Mouse (Mus musculus): ENCODE measurements around the gene Wdr25.
"Not testable (repeated sequence)": the region's sequence is repeated elsewhere in the genome, so short reads cannot be mapped to it uniquely, and the experiment has no call there.

Wdr25 gene

GRCm38 (mm10) chr12:108892989-108893714, at the start of gene Wdr25:
Gene Wdr25 (plus strand): TSS chr12:108893631.
- DNase-seq (ENCODE audit: low read depth, low spot score): no peak

GRCm38 (mm10) chr12:108848033-108848432, 45.4 kb upstream of the Wdr25 start:
- DNase-seq (ENCODE audit: low read depth, low spot score): not testable (repeated sequence)

GRCm38 (mm10) chr12:108849488-108850022, 43.9 kb upstream of the Wdr25 start:
- no peak for DNase-seq (ENCODE audit: low read depth, low spot score)

DNA sequence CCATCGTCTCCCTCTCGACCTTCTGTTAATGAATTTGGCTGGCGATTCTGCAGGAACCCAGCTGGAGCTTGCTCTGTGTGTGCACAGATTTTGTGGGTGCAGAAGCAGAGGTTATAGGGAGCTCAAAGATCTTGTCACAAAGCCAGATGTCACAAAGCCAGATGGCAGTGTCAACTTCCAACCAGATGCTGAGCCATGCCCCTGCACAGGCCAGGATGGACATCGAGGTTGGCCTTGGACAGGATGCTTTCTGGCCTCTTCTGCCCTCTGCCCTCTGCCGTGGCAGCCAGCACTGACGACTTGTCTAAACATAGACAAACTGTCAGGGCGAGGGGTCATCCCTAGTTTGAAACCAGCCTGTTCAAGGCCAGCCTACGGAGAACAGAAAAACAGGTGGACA, 43.3 kb upstream of the Wdr25 start:
- no peak for DNase-seq (ENCODE audit: low read depth, low spot score)

DNA sequence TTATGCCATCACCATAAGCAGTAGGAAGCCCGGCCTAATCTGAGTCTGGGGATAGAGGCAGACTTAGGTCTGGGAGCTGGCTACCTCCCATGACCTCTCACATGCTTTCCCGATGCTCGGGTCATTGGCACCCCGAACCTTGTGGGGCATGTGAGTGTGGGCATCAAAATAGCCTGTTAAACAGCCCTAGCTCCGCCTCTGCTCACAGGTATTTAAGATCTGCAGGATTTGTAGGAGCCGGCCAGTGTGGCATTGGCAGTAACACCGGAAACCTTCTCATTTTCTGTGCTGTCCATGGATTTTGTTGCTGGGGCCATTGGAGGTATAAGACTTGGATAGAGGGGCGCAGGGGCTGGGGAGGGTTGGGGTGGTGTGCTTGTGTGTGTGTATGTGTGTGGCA, 42.5 kb upstream of the Wdr25 start:
- DNase-seq (ENCODE audit: low read depth, low spot score): no peak

DNA sequence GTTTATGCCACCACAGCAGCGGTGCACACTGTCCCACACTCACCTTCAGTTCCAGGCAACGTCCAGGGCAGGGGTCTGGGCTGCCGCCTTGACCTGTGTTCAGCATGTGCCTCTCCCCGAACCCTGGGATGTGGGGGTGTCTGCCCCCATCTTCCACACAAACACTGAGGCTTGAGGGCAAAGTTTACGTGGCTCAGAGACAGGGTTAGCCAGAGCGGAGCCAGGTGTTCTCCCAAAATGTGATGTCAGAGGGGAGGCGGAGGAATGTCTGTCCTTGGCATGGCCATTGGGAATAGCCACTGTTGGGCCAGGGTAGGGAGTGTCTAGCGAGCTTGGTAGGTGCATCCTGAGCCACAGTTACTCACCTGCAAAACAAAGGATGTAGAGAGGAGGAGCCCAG, 40.6 kb upstream of the Wdr25 start:
- no peak for DNase-seq (ENCODE audit: low read depth, low spot score)

GRCm38 (mm10) chr12:108855081-108855480, 38.4 kb upstream of the Wdr25 start:
- no peak for DNase-seq (ENCODE audit: low read depth, low spot score)

- no peak for DNase-seq (ENCODE audit: low read depth, low spot score)
Observed at GRCm38 (mm10) chr12:108856186-108856585, 37.2 kb upstream of the Wdr25 start.

- DNase-seq (ENCODE audit: low read depth, low spot score): no peak
Observed at GRCm38 (mm10) chr12:108857109-108857508, 36.3 kb upstream of the Wdr25 start.

DNA sequence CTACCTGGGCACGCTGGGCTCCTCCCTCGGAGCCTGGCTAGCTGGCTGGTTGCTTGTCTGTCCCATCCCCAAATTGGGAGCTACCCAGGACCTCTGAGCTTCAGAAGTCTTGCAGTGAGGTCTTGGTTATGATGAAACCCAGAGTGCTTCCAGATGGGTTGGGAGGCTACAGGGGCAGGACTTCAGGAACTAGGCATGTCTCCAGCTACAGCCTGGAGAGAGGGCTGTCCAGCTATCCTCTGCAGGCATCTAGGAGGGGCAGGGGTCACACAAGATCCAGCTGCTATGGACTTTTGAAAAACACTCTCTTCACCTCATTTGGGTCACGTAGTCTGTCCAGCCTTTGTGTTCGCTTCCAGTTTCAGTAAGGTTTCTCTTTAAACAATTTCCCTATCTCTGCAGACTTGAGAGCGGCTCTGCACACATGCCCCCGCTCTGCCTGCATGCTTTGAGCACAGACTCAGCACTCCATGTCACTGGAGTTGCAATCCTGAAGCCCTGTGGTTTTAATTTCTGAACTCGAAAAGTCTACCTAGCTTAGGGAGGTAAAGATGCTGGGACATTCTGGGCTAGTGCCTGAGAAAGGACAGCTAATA, 35.7 kb upstream of the Wdr25 start:
- DNase-seq (ENCODE audit: low read depth, low spot score): no peak

- no peak for DNase-seq (ENCODE audit: low read depth, low spot score)
Observed at GRCm38 (mm10) chr12:108858486-108858885, 34.9 kb upstream of the Wdr25 start.

GRCm38 (mm10) chr12:108865007-108865494, 28.4 kb upstream of the Wdr25 start:
- no peak for DNase-seq (ENCODE audit: low read depth, low spot score)

DNA sequence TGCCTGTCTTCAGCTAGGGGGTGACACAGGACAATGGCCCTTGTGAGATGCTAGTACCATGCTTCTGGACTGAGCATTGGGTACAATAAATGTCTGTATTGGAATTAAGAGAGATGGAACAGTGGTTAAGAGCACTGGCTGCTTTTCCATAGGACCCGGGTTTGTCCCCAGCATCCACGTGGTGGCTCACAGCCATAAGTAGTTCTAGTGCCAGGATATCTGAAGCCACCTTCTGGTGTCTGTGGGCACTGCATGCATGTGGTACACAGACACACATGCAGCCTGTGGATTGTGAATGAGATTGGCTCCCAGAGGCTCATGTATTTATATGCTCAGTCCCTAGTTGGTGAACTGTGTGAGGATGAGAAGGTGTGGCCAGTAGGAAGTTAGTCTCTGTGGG, 23.9 kb upstream of the Wdr25 start:
- no peak for DNase-seq (ENCODE audit: low read depth, low spot score)

GRCm38 (mm10) chr12:108873122-108873521, 20.3 kb upstream of the Wdr25 start:
- DNase-seq (ENCODE audit: low read depth, low spot score): no peak

DNA sequence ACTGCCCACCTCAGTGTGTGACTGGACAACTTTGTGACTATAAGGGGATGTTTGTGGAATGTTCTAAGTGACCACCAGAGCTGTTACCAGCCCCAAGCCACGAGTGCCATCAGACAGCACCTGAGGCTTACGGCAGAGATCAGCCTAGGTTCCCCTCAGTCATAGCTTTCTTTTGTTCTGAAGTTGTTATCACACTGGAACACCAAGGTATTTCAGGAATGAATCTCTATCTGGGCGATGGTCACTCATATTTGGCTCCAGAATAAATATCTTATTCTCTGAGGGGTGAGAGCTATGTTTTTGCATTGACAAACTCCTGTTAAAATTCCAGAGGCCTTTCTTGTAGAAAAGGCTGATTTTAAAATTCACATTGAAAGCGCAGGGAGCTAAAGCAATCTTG, 14.3 kb upstream of the Wdr25 start:
- no peak for DNase-seq (ENCODE audit: low read depth, low spot score)

DNA sequence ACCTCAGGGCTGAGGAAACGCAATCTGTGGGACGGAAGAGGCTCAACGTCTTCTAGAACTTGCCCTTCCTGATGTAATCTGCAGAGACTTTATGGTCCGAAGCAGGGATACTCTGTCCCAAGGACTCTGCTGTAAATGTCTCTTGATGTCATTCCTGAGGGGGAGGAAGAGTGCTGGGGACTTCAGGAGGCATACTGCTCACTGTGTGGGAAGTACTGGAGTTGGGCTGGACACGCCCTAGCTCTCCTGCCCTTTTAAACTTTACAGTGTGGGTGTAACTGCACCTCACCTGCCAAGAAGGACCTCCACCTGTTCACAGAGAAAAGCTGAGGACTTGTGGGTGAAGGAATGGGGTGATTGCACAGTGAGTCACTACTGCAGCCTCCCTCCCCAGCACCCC, 12.8 kb upstream of the Wdr25 start:
- DNase-seq (ENCODE audit: low read depth, low spot score): no peak

- no peak for DNase-seq (ENCODE audit: low read depth, low spot score)
Observed at GRCm38 (mm10) chr12:108881192-108881591, 12.2 kb upstream of the Wdr25 start.

GRCm38 (mm10) chr12:108882776-108883175, 10.7 kb upstream of the Wdr25 start:
- no peak for DNase-seq (ENCODE audit: low read depth, low spot score)

DNA sequence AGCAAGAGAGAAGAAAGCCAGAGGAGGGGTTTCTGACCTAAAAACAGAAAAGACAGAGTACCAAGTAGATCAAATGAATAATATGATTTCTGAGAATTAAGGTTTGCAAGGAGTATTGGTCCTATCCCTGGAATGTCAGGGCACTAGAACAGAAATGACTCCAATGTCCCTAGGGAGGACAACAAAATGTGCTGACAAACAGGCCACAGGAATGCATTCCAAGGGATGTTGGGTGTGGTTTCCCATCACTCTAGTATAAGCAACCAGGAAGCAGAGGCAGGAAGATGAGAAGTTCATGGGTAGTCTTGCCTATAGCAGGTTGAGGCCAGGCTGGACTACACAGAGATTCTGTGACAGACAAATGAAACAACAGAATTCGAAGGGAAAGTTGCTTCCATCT, 7.5 kb upstream of the Wdr25 start:
- DNase-seq (ENCODE audit: low read depth, low spot score): no peak

DNA sequence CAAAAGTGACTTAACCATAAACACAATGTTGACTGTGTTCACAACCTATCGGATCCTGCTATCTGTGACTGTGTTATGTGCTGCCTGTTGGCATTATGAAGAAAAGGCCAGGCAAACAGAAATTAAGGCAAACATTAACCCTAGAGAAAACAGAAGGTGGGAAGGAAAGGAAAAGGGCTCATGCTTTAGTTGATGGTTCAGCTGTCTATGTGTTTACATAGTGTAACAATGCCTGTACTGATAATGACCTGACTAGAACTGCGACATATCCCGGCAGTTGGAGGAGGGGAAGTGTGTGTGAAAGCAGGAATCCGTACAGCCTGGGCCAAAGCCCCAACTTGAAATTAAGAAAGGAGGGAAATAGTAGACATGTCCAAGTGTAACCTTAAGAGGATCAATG, 6.4 kb upstream of the Wdr25 start:
- no peak for DNase-seq (ENCODE audit: low read depth, low spot score)

DNA sequence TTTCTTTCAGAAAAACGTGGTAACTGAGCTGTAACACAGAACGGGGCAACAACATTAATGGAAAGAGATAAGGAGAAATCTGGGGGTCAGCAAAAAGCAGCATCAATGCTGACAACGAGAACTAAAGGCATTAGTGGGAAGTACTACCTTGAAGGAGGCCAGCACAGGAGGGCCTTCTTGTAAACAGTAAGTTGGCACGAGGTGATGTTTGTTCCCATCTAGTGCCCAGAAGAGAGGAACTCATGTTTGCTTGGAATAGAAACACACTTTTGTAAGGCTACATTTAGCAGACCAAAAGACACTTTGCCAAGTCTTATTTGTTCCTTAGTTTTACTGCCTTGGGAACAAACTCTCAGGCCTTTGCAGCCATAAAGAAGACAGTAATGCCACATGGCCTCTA, 4.8 kb upstream of the Wdr25 start:
- no peak for DNase-seq (ENCODE audit: low read depth, low spot score)

DNA sequence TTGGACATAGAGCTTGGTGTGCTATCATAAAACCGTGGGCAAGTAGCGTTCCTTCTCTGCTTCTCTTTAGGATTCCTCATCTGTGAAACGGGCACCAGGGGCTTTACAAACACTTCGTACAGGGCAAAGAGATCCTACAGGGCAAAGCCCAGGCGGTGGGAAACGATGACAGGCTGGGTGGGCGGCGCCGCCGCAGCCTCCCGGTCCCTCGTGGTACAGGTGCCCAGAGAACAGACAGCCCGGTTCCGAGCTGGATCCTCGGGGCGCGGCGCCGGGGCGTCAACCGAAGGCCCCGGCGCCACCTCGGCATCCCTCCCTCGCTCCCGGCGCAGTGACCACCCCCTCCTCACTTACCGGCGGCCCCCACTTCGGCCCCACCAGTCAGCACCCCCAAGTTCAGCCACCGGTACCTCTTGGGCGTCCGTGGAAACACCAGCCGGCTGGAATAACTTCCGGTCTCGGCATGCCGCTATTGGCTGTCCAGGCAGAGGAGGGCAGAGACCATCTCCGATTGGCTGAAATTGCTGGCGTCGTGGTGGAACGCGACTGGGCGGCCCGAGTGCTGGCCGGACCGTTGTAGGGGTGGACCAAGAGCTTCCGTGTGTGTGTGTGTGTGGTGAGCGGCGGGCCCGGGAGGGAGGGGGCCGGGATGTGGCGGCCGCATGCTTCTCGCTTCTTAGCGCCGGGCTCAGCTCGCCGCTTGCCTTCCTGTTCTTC, 442 bp downstream of the Wdr25 start, which contains the start of gene Wars:
TSS of gene Wars (minus strand) at position 460 of the 717 bp plus-strand sequence.
- DNase-seq (ENCODE audit: low read depth, low spot score): peak; percentile 92

Measured in embryo, embryonic 11.5 days (tissue).